Mouse (Mus musculus): ENCODE data around the gene Slc2a3. TPM values are rescaled to one million over a fixed set of nuclear protein-coding genes. Genes with fewer than 3 reads are reported as not detected.
"Not testable (repeated sequence)": the region's sequence is repeated elsewhere in the genome, so short reads cannot be mapped to it uniquely, and the experiment has no call there.

The Slc2a3 gene
- polyA plus RNA-seq, 1 experiment from 2014 or later = 28.4 TPM

DNA sequence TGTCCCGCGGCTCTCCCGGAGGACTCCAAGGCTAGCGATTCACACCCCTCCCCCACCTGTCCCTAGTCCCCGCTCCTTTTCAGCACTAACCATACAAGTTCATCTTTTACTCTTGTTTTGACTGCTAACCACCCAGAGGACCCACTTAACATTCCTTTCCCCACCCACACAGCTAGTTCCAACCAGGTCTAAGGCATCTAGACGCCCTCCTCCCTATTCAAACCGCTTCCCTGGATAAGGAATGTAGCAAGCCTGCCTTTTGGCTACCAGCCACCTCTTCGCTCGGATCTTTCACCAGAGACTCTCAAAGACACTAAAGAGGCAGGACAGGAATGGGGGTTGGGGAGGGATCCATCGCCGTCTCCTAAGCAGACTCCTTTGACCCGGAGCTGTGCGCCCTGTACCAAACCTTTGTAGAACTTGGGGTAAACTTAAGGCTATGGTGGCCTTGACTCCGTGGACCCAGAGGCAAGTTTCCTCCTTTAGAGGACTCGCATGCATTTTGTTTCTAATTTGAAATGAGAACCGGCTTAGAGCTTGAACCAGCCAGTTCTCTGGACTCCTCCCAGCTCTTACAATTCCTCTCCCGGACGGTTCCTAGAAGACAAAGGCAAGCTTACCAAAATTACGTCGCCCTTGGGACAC lies 98.8 kb downstream of the Slc2a3 start:
- H3K4me3 ChIP-seq (replicated peaks; ENCODE audit: low read depth, low read length) = no peak overlapping the region
- H3K9ac ChIP-seq (replicated peaks; ENCODE audit: low read length) = no peak overlapping the region
- H3K27ac ChIP-seq (replicated peaks; ENCODE audit: low read depth, low read length) = peak overlapping the region; percentile 50; the same call in 1 of the 2 replicates
- H3K4me2 ChIP-seq (ENCODE audit: low read length) = peak overlapping the region; percentile 45
- DNase-seq (peak; percentile 76), ATAC-seq (ENCODE audit: low FRiP score, low TSS enrichment) (peak; percentile 60; the same call in 1 of the 2 replicates)
- WGBS = 7% methylated on average over 20 of the region's 20 CpGs
- H3K27me3 ChIP-seq (ENCODE audit: control insufficient read depth, insufficient read depth, low read length) = no peaks in the 10 kb centered on the region
- H3K4me1 ChIP-seq (ENCODE audit: control insufficient read depth, insufficient read depth, low read length) = peaks cover 5% of the 10 kb centered on the region; the same call in 1 of the 2 replicates
- no peaks in the 10 kb centered on the region for H3K36me3 ChIP-seq (ENCODE audit: control insufficient read depth, insufficient read depth, low read length)
- no peaks in the 10 kb centered on the region for H3K9me3 ChIP-seq (ENCODE audit: control insufficient read depth, low read length)

- Histone ChIP-seq H3K27ac (replicated peaks; ENCODE audit: low read depth, low read length) (no peak overlapping the region), H3K9ac (replicated peaks; ENCODE audit: low read length) (no peak overlapping the region), H3K4me1 (ENCODE audit: control insufficient read depth, insufficient read depth, low read length) (peaks cover 5% of the 10 kb centered on the region; the same call in 1 of the 2 replicates), H3K4me3 (replicated peaks; ENCODE audit: low read depth, low read length) (no peak overlapping the region), H3K9me3 (ENCODE audit: control insufficient read depth, low read length) (no peaks in the 10 kb centered on the region), H3K36me3 (ENCODE audit: control insufficient read depth, insufficient read depth, low read length) (no peaks in the 10 kb centered on the region), H3K27me3 (ENCODE audit: control insufficient read depth, insufficient read depth, low read length) (no peaks in the 10 kb centered on the region), H3K4me2 (ENCODE audit: low read length) (no peak overlapping the region)
- WGBS = 88% methylated on average over 5 of the region's 5 CpGs
- DNase-seq (no peak), ATAC-seq (ENCODE audit: low FRiP score, low TSS enrichment) (no peak)
Measured at GRCm38 (mm10) chr6:122701816-122702215, 99.6 kb downstream of the Slc2a3 start.

GRCm38 (mm10) chr6:122699628-122700027 lies 101.8 kb downstream of the Slc2a3 start:
- not testable (repeated sequence) for H3K27ac ChIP-seq (replicated peaks; ENCODE audit: low read depth, low read length); H3K4me3 ChIP-seq (replicated peaks; ENCODE audit: low read depth, low read length); H3K27me3 ChIP-seq (ENCODE audit: control insufficient read depth, insufficient read depth, low read length); H3K9me3 ChIP-seq (ENCODE audit: control insufficient read depth, low read length); H3K4me2 ChIP-seq (ENCODE audit: low read length); H3K36me3 ChIP-seq (ENCODE audit: control insufficient read depth, insufficient read depth, low read length); H3K9ac ChIP-seq (replicated peaks; ENCODE audit: low read length); ATAC-seq (ENCODE audit: low FRiP score, low TSS enrichment); H3K4me1 ChIP-seq (ENCODE audit: control insufficient read depth, insufficient read depth, low read length); DNase-seq
- WGBS = 88% methylated on average over 2 of the region's 2 CpGs

DNA sequence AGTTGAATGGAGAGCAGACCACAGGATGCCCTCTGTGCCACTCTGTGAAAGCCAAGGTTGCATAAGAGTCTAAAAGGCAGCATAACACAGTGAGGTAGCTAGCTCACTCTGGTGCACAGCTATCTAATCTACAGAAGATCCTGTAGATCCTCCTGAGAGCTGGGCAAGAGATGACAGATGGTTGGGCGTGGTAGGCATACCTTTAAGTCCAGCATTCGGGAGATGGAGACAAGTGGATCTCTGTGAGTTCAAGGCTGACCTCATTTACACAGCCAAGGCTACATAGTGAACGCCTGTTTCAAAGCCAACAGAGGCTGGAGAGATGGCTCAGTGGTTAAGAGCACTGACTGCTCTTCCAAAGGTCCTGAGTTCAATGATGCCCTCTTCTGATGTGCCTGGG lies 106.0 kb downstream of the Slc2a3 start:
- H3K9ac ChIP-seq (replicated peaks; ENCODE audit: low read length) = no peak overlapping the region
- DNase-seq (no peak), ATAC-seq (ENCODE audit: low FRiP score, low TSS enrichment) (no peak)
- H3K4me1 ChIP-seq (ENCODE audit: control insufficient read depth, insufficient read depth, low read length) = no peaks in the 10 kb centered on the region
- no peaks in the 10 kb centered on the region for H3K27me3 ChIP-seq (ENCODE audit: control insufficient read depth, insufficient read depth, low read length)
- H3K27ac ChIP-seq (replicated peaks; ENCODE audit: low read depth, low read length) = no peak overlapping the region
- H3K4me3 ChIP-seq (replicated peaks; ENCODE audit: low read depth, low read length) = no peak overlapping the region
- H3K4me2 ChIP-seq (ENCODE audit: low read length) = no peak overlapping the region
- no peaks in the 10 kb centered on the region for H3K9me3 ChIP-seq (ENCODE audit: control insufficient read depth, low read length)
- no peaks in the 10 kb centered on the region for H3K36me3 ChIP-seq (ENCODE audit: control insufficient read depth, insufficient read depth, low read length)
- 93% methylated on average over 3 of the region's 3 CpGs for WGBS

DNA sequence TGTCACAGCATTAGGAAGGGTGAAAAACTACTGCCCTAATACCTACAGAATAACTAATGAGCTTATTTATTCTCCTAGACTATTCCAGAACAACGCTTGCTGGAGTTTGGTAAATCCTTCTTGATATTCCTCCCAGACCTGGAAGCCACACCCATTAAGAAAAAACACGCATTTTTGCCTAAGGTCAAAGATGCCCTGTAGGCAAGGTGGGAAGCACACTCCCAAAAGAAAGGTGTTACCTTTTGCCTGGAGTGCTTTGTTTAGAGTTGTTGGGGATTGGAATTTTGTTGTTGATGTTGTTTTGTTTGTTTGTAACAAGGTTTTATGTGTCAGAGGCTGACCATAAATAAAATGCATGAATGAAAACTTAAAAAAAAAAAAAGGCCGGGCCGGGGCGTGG lies 111.4 kb downstream of the Slc2a3 start:
- no peaks in the 10 kb centered on the region for H3K36me3 ChIP-seq (ENCODE audit: control insufficient read depth, insufficient read depth, low read length)

GRCm38 (mm10) chr6:122689411-122690055 lies 111.9 kb downstream of the Slc2a3 start:
- no peaks in the 10 kb centered on the region for H3K27me3 ChIP-seq (ENCODE audit: control insufficient read depth, insufficient read depth, low read length)
- no peak overlapping the region for H3K4me3 ChIP-seq (replicated peaks; ENCODE audit: low read depth, low read length)
- H3K4me2 ChIP-seq (ENCODE audit: low read length) = no peak overlapping the region
- no peaks in the 10 kb centered on the region for H3K9me3 ChIP-seq (ENCODE audit: control insufficient read depth, low read length)
- 89% methylated on average over 6 of the region's 6 CpGs for WGBS
- DNase-seq (no peak), ATAC-seq (ENCODE audit: low FRiP score, low TSS enrichment) (no peak)
- H3K27ac ChIP-seq (replicated peaks; ENCODE audit: low read depth, low read length) = no peak overlapping the region
- no peaks in the 10 kb centered on the region for H3K36me3 ChIP-seq (ENCODE audit: control insufficient read depth, insufficient read depth, low read length)
- H3K4me1 ChIP-seq (ENCODE audit: control insufficient read depth, insufficient read depth, low read length) = no peaks in the 10 kb centered on the region
- H3K9ac ChIP-seq (replicated peaks; ENCODE audit: low read length) = no peak overlapping the region

More for the DNA sequence above, 111.4 kb downstream of the Slc2a3 start:
- Histone ChIP-seq H3K9ac (replicated peaks; ENCODE audit: low read length) (no peak overlapping the region), H3K27me3 (ENCODE audit: control insufficient read depth, insufficient read depth, low read length) (no peaks in the 10 kb centered on the region), H3K4me2 (ENCODE audit: low read length) (no peak overlapping the region), H3K9me3 (ENCODE audit: control insufficient read depth, low read length) (no peaks in the 10 kb centered on the region), H3K4me3 (replicated peaks; ENCODE audit: low read depth, low read length) (no peak overlapping the region), H3K27ac (replicated peaks; ENCODE audit: low read depth, low read length) (no peak overlapping the region), H3K4me1 (ENCODE audit: control insufficient read depth, insufficient read depth, low read length) (no peaks in the 10 kb centered on the region)
- 89% methylated on average over 5 of the region's 5 CpGs for WGBS
- DNase-seq (no peak), ATAC-seq (ENCODE audit: low FRiP score, low TSS enrichment) (no peak)

DNA sequence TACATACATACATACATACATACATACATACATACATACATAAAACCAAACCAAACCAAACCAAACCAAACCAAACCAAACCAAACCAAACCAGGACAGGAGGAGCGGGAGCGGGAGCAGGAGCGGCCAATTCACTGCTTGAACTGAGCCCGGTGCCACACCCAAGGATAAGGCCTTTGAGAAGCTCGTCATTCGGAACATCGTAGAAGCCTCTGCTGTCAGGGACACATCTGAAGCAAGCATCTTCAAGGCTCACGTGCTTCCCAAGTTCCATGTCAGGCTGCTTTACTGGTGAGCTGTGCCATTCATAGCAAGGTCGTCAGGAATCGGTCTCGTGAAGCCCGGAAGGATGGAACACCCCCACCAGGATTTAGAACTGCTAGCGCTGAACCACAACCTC lies 114.7 kb downstream of the Slc2a3 start:
- Histone ChIP-seq H3K27ac (replicated peaks; ENCODE audit: low read depth, low read length) (no peak overlapping the region), H3K4me1 (ENCODE audit: control insufficient read depth, insufficient read depth, low read length) (no peaks in the 10 kb centered on the region), H3K36me3 (ENCODE audit: control insufficient read depth, insufficient read depth, low read length) (no peaks in the 10 kb centered on the region), H3K4me2 (ENCODE audit: low read length) (no peak overlapping the region), H3K27me3 (ENCODE audit: control insufficient read depth, insufficient read depth, low read length) (no peaks in the 10 kb centered on the region), H3K4me3 (replicated peaks; ENCODE audit: low read depth, low read length) (no peak overlapping the region), H3K9me3 (ENCODE audit: control insufficient read depth, low read length) (no peaks in the 10 kb centered on the region), H3K9ac (replicated peaks; ENCODE audit: low read length) (no peak overlapping the region)
- whole genome bisulfite sequencing = 92% methylated on average over 13 of the region's 13 CpGs
- ATAC-seq (ENCODE audit: low FRiP score, low TSS enrichment) (no peak), DNase-seq (no peak)

- Histone ChIP-seq H3K27ac (replicated peaks; ENCODE audit: low read depth, low read length) (no peak overlapping the region), H3K27me3 (ENCODE audit: control insufficient read depth, insufficient read depth, low read length) (no peaks in the 10 kb centered on the region), H3K4me1 (ENCODE audit: control insufficient read depth, insufficient read depth, low read length) (no peaks in the 10 kb centered on the region), H3K4me2 (ENCODE audit: low read length) (no peak overlapping the region), H3K4me3 (replicated peaks; ENCODE audit: low read depth, low read length) (no peak overlapping the region), H3K9me3 (ENCODE audit: control insufficient read depth, low read length) (no peaks in the 10 kb centered on the region), H3K9ac (replicated peaks; ENCODE audit: low read length) (no peak overlapping the region), H3K36me3 (ENCODE audit: control insufficient read depth, insufficient read depth, low read length) (no peaks in the 10 kb centered on the region)
- 90% methylated on average over 3 of the region's 3 CpGs for WGBS
- no peak for ATAC-seq (ENCODE audit: low FRiP score, low TSS enrichment)
- DNase-seq = no peak
Measured at GRCm38 (mm10) chr6:122682646-122683045, 118.8 kb downstream of the Slc2a3 start.

All from midbrain, embryonic 14.5 days (tissue).